Mouse (Mus musculus): ENCODE data around the gene Sox15. TPM values are rescaled to one million over a fixed set of nuclear protein-coding genes. Genes with fewer than 3 reads are reported as not detected.

The Sox15 gene
- polyA plus RNA-seq, 1 experiment from 2014 or later, result 5.2 TPM

DNA sequence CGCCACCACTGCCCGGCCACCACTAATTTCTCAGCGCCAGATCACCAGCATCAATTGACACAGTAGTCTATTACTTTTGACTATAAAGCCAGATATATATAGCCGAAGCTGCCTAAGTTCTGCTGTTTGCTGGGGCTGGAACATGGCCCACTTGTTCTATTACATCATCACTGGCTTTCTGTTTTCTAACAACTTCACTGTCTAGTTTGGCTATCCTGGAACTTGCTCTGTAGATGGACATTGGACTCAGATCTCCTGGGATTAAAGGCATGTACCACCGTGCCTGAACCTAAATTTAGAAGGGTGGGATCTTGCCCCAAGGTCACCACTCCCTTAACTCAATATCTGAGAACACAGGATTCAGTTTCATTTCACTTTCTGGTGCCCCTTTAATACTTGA, 9.3 kb upstream of the Sox15 start:
- Histone ChIP-seq H3K4me3 (replicated peaks) (no peak overlapping the region), H3K27me3 (no peaks in the 10 kb centered on the region), H3K27ac (replicated peaks) (no peak overlapping the region), H3K4me1 (no peaks in the 10 kb centered on the region), H3K4me2 (replicated peaks) (no peak overlapping the region), H3K36me3 (peaks cover 96% of the 10 kb centered on the region), H3K9me3 (replicated peaks) (no peaks in the 10 kb centered on the region), H3K9ac (no peak overlapping the region)
- WGBS, result 85% methylated on average over 5 of the region's 5 CpGs
- no peak for ATAC-seq (ENCODE audit: insufficient number of reproducible peaks, low FRiP score, low TSS enrichment, low read depth)

DNA sequence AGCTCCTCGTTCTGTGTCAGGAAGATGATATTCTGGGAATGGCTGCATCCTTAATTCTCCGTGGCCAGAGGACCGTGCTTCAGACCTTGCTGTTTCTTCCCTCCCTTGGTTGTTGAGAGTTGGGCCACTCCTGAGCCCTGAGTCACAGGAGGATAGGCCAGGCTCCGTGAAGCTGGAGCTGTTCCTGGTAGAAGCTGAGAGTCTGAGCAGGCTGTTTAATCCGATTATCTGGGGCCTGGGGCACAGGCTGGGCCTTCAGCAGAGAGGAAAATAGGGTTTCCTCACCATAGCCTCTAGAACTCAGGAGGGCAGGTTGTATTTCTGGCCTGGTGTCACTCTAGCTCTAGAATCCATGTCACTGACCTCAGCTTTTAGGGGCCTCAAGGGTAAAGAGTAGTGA, 1.7 kb upstream of the Sox15 start:
- H3K9me3 ChIP-seq (replicated peaks), result no peaks in the 10 kb centered on the region
- H3K36me3 ChIP-seq, result peaks cover 66% of the 10 kb centered on the region
- 55% methylated on average over 5 of the region's 5 CpGs for WGBS
- peaks cover 29% of the 10 kb centered on the region for H3K4me1 ChIP-seq
- H3K9ac ChIP-seq, result no peak overlapping the region
- ATAC-seq (ENCODE audit: insufficient number of reproducible peaks, low FRiP score, low TSS enrichment, low read depth), result no peak
- H3K4me3 ChIP-seq (replicated peaks), result no peak overlapping the region
- peak overlapping the region; percentile 23 for H3K27ac ChIP-seq (replicated peaks)
- H3K27me3 ChIP-seq, result no peaks in the 10 kb centered on the region
- no peak overlapping the region for H3K4me2 ChIP-seq (replicated peaks)

DNA sequence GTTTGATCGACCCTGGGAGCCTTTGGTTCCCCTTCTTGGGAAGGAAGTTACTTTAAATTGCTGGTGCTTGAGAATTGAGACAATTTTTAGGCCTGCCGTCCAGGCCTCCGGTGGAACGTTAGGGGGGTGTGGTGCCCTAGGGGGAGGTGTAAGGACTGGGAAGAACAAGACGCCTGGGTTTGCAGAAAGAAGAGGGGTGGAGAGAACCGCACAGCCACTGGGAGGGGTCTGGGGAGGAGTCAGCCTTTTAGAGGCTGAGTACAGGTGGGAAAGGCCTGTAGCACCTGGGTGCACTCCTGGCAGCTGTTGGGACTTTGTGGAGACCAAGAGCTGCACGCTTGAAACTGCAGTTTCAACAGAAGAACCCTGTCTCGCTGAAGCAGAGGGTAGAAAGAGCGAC, 354 bp upstream of the Sox15 start:
- H3K27ac ChIP-seq (replicated peaks), result peak overlapping the region; percentile 80
- H3K9ac ChIP-seq, result no peak overlapping the region
- peak overlapping the region; percentile 18; the same call in 1 of the 2 replicates for H3K4me3 ChIP-seq (replicated peaks)
- peak overlapping the region; percentile 27 for H3K4me2 ChIP-seq (replicated peaks)
- no peaks in the 10 kb centered on the region for H3K27me3 ChIP-seq
- no peak for ATAC-seq (ENCODE audit: insufficient number of reproducible peaks, low FRiP score, low TSS enrichment, low read depth)
- H3K4me1 ChIP-seq, result peaks cover 29% of the 10 kb centered on the region
- H3K36me3 ChIP-seq, result peaks cover 63% of the 10 kb centered on the region
- 23% methylated on average over 9 of the region's 9 CpGs for WGBS
- H3K9me3 ChIP-seq (replicated peaks), result no peaks in the 10 kb centered on the region

DNA sequence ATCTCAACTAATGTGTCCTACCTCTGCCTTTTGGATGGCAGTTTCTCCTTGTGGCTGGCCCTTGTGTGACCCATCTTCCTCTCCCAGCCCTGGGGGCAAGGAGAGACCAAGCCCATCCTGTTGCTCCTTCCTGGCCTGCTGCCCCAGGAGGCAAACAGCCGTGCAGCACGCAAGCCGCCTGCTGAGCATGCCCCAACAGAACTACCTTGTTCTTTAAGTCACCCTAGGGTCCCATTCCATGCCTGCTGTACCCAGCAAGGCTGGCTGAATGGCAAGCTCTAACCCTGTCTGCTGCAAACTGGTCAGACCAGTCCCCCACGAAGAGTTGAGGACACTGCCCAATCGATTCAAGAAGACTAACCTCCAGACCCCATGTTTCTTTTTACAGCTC, 946 bp downstream of the Sox15 start:
- no peaks in the 10 kb centered on the region for H3K27me3 ChIP-seq
- peaks cover 29% of the 10 kb centered on the region for H3K4me1 ChIP-seq
- H3K4me3 ChIP-seq (replicated peaks), result peak overlapping the region; percentile 12; the same call in 1 of the 2 replicates
- no peak overlapping the region for H3K9ac ChIP-seq
- no peaks in the 10 kb centered on the region for H3K9me3 ChIP-seq (replicated peaks)
- ATAC-seq (ENCODE audit: insufficient number of reproducible peaks, low FRiP score, low TSS enrichment, low read depth), result no peak
- H3K4me2 ChIP-seq (replicated peaks), result peak overlapping the region; percentile 27
- peak overlapping the region; percentile 80 for H3K27ac ChIP-seq (replicated peaks)
- H3K36me3 ChIP-seq, result peaks cover 50% of the 10 kb centered on the region
- 52% methylated on average over 5 of the region's 5 CpGs for WGBS

DNA sequence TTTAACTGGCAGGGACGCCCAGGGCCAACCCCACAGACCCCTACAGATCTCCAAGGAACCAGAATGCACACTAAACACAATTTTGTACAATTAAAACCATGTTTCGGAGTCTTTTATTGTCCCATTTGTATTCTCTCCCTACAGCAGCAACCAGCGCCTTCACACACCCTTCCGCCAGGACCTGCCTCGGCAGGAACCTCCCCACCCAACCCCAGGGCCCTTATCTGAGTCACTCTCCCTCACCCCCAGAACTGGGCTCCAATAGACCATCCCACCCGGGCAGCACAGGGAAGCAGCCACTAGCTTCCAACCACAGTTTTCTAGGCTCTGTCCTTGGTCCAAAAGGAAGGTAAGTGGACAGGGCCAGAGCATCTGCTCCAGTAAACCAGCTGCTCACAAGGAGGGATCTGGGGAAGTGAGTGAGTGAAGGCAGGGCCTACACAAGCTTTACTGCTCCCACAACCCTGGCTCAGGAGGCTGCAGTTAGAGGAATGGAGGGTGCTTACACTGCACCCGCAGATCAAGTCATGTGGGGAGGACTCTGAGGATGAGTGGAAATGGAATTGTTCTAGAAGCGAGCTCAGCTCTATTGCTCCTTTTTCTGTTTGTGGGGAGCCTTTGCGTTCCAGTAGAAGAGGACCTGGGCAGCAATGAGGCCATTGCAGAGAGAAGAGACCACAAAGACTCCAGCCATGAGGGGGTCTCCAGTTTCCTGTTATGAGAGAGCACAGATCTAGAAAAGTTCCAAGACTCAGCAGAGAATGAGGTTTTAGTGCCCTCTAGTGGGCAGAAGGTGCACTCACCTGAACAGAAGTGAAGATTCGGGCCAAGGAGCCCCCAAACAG, 1.7 kb downstream of the Sox15 start:
- 66% methylated on average over 10 of the region's 10 CpGs for WGBS
- Histone ChIP-seq H3K36me3 (peaks cover 42% of the 10 kb centered on the region), H3K27ac (replicated peaks) (peak overlapping the region; percentile 80), H3K27me3 (no peaks in the 10 kb centered on the region), H3K4me3 (replicated peaks) (peak overlapping the region; percentile 12; the same call in 1 of the 2 replicates), H3K4me2 (replicated peaks) (peak overlapping the region; percentile 27; the same call in 1 of the 2 replicates), H3K9ac (no peak overlapping the region), H3K4me1 (peaks cover 36% of the 10 kb centered on the region), H3K9me3 (replicated peaks) (no peaks in the 10 kb centered on the region)
- ATAC-seq (ENCODE audit: insufficient number of reproducible peaks, low FRiP score, low TSS enrichment, low read depth), result no peak

DNA sequence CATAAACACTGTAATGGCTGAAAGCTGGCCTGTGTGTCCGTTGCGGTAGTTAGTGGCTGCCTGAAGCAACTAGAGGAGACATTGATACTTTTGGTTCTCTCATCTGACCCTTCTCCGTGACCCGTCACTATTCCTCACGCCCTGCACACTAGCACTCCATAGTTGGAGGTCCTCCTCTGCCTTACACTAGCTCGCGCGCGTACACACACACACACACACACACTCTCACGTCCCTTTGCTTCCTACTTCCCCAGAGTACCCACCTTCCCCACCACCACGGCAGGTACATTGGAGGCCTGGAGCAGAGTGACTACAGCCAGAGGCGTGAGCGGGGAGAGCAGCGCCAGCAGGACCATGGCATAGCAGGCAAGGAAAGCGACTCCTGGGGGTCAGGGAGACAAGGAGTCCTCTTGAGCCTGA, 2.4 kb downstream of the Sox15 start:
- Histone ChIP-seq H3K9me3 (replicated peaks) (no peaks in the 10 kb centered on the region), H3K4me3 (replicated peaks) (no peak overlapping the region), H3K4me1 (peaks cover 36% of the 10 kb centered on the region), H3K36me3 (peaks cover 36% of the 10 kb centered on the region), H3K4me2 (replicated peaks) (no peak overlapping the region), H3K27me3 (no peaks in the 10 kb centered on the region), H3K27ac (replicated peaks) (no peak overlapping the region), H3K9ac (no peak overlapping the region)
- 82% methylated on average over 15 of the region's 15 CpGs for WGBS
- ATAC-seq (ENCODE audit: insufficient number of reproducible peaks, low FRiP score, low TSS enrichment, low read depth), result no peak

DNA sequence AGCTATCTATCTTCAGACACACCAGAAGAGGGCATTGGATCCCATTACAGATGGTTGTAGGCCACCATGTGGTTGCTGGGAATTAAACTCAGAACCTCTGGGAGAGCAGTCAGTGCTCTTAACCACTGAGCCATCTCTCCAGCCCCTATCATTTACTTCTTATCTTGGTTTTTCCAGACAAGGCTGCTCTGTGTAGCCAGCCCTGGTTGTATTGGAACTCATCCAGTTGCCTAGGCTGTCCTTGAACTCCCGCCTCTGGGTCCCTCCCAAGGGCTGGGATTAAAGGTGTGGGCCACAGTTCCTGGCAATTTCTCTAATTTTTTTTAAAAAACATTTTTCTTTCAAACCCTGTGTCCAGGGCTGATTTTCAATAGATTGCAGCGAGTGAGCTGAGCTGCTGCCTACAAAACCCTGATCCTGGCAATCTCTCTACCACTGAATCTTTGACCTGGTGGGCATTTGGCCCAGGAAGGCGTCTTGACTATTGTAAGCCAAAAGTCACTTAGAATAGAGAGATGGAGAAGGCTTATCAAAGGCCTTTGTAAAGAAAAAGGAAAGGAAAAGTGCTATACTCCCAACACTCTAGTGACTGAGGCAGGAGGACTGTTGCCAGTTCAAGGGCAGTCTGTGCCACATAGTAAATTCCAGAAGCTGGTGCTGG, 6.2 kb downstream of the Sox15 start:
- Histone ChIP-seq H3K36me3 (peaks cover 54% of the 10 kb centered on the region), H3K9me3 (replicated peaks) (no peaks in the 10 kb centered on the region)

DNA sequence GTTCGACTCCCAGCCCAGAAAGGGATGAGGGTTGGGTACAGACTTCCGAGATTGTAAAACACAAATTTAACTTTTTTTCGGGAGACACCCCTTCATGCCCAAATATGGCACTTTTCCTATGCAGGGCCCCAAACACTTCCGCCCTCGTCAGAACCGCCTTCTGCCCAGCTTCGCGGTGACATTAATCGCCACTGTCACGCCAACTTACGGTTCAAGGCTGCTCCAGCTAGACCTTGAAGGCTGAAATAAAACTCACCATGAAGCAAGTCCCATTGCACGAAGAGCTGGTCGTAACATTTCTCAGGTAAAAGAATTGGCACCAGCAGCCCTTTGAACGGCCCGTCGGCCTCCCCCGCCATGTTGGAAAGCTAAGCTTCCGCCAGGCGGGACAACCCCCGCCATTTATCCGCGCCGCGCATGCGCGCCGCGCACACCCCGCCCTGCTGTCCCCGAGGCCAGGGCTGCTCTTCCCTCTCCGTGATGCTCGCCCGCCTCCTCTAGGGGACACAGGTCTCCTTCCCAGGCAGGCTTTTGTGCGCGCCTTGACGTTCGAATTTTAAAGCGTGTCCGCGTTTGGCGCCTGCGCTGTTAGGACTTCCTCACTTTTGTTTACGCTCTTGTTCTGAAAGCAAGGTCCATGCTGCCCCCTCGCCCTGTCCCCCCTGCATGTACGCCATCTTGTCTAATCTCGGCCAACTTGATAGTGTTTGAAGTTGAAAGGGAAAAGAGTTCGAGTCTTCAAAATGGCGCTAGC, 7.3 kb downstream of the Sox15 start, which contains the start of gene Mpdu1:
Gene Mpdu1, minus strand, starts transcription at position 430 of the 754 bp plus-strand sequence.
- Histone ChIP-seq H3K4me2 (replicated peaks) (peak within 1 kb of the TSS; percentile 48), H3K9ac (peak within 1 kb of the TSS; percentile 37), H3K36me3 (peaks cover 53% of the 10 kb centered on the region), H3K27me3 (no peaks in the 10 kb centered on the region), H3K4me1 (peaks cover 18% of the 10 kb centered on the region), H3K9me3 (replicated peaks) (no peaks in the 10 kb centered on the region), H3K4me3 (replicated peaks) (peak within 1 kb of the TSS; percentile 56), H3K27ac (replicated peaks) (peak within 1 kb of the TSS; percentile 96)
- WGBS, result under 1% methylated on average over 48 of the region's 48 CpGs
- peak; percentile 95 for ATAC-seq (ENCODE audit: insufficient number of reproducible peaks, low FRiP score, low TSS enrichment, low read depth)

More for the DNA sequence above, 6.2 kb downstream of the Sox15 start:
- ATAC-seq (ENCODE audit: insufficient number of reproducible peaks, low FRiP score, low TSS enrichment, low read depth), result no peak
- Histone ChIP-seq H3K9ac (peak overlapping the region; percentile 37; the same call in 1 of the 2 replicates), H3K4me1 (peaks cover 25% of the 10 kb centered on the region), H3K27me3 (no peaks in the 10 kb centered on the region), H3K4me2 (replicated peaks) (peak overlapping the region; percentile 48), H3K4me3 (replicated peaks) (peak overlapping the region; percentile 56), H3K27ac (replicated peaks) (peak overlapping the region; percentile 96)
- WGBS, result 72% methylated on average over 3 of the region's 3 CpGs

DNA sequence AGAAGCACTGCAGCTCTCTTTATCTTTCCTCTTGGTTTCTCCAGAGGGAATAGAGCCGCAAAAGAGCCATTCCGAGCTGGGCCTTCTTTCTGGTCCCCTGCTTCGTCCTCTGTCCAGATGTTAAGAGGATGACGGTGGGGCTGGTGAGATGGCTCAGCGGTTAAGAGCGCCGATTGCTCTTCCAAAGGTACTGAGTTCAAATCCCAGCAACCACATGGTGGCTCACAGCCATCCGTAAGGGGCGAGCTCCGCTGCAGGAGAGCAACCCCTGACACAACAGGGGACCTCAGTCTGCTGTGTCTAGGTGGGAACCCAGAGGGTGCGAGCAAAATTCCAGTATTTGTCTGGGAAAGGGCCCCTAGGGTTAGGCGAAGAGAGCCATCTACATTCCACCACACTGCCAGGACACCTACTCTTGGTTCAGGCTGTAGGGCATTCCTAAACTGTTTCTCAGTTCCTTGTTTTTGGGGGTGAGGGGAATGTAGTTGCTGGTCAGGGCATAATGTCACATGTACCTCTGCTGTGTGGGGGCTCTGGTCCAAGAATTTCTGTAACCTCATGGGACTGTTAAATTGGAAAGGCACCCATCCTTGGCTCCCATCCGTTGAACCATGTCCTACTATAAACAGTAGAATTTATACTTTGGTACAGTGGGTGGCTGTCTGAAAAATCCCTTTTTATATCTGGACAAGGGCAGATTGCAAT, 8.0 kb downstream of the Sox15 start:
- Histone ChIP-seq H3K27me3 (no peaks in the 10 kb centered on the region), H3K4me1 (peaks cover 18% of the 10 kb centered on the region), H3K27ac (replicated peaks) (peak overlapping the region; percentile 96), H3K9me3 (replicated peaks) (no peaks in the 10 kb centered on the region), H3K4me2 (replicated peaks) (peak overlapping the region; percentile 48), H3K36me3 (peaks cover 53% of the 10 kb centered on the region), H3K9ac (peak overlapping the region; percentile 15; the same call in 1 of the 2 replicates), H3K4me3 (replicated peaks) (peak overlapping the region; percentile 56)
- ATAC-seq (ENCODE audit: insufficient number of reproducible peaks, low FRiP score, low TSS enrichment, low read depth), result no peak
- WGBS, result 67% methylated on average over 13 of the region's 13 CpGs

DNA sequence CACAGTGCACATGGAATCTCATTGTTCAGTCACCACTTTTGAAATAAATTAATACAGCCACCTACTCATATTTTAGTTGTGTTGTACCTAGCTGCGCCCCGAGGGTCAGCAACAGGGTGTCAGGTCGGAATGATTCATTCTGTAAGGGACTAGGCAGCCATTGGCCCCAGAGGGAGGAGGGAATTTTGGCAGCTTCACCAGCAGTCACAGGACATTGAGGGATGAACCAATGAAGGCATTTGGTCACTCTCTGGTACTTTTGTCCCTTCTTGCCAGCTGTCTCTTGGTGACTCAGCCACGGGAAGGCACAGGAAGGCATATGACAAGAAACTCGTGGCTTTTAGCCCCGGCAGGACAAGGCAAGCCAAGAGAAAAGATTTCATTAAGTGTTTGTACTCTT, 8.7 kb downstream of the Sox15 start:
- ATAC-seq (ENCODE audit: insufficient number of reproducible peaks, low FRiP score, low TSS enrichment, low read depth), result no peak
- H3K27me3 ChIP-seq, result no peaks in the 10 kb centered on the region
- H3K9ac ChIP-seq, result no peak overlapping the region
- peaks cover 20% of the 10 kb centered on the region for H3K4me1 ChIP-seq
- no peak overlapping the region for H3K4me2 ChIP-seq (replicated peaks)
- no peaks in the 10 kb centered on the region for H3K9me3 ChIP-seq (replicated peaks)
- H3K27ac ChIP-seq (replicated peaks), result peak overlapping the region; percentile 96; the same call in 1 of the 2 replicates
- no peak overlapping the region for H3K4me3 ChIP-seq (replicated peaks)
- 85% methylated on average over 6 of the region's 6 CpGs for WGBS
- peaks cover 53% of the 10 kb centered on the region for H3K36me3 ChIP-seq

All from embryonic facial prominence, embryonic 15.5 days (tissue).